Mouse (Mus musculus): ENCODE data around the gene Hk3.

The Hk3 gene

DNA sequence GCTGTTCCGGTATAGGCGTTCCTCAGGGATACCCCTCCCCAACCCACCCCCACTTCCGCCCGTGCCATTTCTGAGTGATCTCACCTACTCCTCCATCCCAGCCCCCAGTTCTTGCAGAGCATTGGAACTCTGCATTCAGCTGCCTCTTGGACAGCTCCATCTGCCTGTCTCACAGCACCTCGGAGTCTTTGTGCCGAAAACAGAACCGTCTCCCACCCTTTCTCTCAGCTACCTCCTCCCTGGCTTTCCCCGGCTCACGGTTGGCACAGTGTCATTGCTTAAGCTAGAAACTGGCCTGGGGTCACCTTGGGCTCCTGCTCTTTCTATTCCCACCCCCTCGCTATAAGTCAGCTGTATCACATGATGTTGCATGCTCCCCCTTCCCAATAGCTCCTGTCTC is 20.8 kb downstream of the Hk3 start:
- peak; percentile 84 for DNase-seq

DNA sequence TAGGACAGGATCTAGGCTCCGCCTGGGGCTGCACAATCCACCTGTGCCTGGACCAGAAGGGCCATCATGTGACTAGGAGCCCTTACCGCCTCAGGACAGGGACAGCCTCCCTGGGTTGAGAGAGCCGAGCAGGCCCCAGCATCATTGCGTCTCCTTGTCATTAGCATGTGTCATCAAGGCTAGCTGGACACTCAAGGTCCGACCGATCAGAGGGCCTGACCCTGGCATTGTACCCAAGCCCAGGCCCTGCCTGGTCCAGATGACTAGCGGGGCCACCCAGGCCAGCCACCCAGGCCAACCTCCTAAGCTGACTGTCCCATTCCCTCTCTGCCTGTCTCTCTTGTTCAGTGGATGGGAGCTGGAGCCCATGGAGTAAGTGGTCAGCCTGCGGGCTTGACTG is 23.6 kb downstream of the Hk3 start:
- no peak for DNase-seq

DNA sequence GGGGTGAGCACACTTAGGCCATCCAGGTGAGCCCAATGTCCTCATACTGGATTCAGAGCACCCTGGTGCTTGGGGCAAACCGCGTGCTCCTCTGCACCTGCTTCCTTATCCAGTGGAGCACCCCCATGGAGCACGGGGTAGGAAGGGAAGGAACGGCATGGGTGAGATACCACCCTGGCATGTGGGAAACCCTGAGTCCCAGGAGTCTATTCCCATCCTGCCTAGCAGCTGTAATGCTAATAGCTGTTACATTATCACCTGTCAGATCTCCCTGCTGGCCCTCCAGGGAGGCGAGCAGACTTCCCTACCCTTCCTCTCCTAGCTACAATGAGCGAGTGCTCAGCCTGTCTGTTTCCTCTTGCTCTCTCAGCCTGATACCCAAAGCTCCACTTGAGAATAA is 26.0 kb downstream of the Hk3 start:
- no peak for DNase-seq

DNA sequence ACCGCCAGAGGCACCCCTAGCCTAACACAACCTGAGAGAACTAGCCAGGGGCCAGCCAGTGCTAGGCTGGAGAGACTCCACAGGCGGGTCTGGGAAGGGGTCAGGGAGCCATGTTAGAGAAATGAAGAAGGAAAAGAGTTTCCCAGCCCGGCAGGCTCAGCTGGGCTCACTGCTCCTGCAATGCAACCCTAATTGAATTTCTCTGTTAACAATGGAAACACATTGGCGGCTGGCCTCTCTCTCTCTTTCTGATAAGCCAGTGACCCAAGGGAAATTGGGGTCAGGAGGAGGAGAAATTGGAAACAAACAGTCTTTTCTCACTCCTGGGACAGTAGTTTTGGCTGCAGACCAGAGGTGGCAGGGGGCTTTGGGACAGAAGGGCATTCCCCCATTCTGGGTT is 26.6 kb downstream of the Hk3 start:
- DNase-seq: no peak

DNA sequence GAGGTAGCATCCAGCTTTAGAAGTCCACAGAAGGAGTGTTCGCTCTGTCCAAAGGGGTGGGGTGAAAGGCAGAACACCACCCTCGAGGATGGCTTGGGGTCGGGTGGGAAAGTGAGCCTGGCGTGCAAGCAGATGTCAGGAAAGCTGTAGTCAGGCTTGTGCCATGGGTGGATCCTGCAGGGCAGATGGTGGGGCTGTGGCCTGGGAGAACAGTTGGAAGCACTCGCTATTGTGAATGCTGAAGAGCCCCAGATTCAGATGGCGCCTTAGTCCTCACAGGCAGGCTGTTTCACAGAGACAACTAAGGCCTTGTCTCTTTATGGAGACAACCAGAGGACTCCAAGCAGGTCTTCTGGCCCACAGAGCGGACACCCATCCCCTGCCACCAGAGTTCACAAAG is 29.0 kb downstream of the Hk3 start:
- DNase-seq: no peak

DNA sequence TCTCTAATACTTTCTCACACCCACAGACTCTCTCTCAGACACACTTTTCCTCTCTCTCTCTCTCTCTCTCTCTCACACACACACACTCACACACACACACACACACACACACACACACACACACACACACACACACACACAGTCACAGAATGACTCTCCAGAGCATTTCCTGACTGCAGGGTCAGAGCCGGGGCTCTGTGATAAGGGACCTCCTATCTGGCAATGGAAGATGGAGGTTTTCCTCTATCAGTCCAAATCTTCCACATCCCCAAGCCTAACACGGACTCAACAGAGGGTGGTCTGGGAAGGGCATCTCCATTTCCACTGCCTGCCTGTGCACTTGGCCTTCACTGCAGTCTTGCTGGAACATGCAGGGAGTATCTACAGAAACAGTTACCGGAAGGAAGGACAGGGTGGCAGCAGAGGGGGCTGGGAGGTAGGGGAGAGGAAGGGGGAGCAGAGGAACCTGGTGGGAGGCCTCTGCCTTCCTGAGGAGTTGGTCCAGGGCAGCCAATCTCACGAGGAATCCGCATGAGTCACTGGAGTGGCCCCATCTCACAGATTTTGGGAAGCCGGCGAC is 32.9 kb downstream of the Hk3 start:
- DNase-seq: no peak

DNA sequence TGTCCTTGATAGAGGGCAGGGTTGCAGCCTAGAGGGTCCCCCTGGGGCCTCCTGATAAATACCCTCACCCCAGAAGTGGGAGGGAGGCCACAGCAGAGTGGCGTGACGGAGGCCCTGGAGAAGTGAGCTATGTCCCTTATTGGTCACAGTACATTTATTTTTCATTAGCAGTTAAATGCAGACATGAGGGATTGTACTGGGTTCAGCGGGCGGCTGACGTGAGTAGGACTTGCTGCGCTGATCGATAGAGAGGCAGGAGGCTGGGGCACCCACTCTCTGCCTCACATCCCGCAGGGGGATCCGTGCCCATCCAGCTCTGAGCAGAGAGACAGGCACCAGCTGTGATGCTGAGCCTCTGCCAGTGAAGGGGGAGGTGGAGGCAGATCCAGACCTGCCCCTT is 33.8 kb downstream of the Hk3 start:
- no peak for DNase-seq

DNA sequence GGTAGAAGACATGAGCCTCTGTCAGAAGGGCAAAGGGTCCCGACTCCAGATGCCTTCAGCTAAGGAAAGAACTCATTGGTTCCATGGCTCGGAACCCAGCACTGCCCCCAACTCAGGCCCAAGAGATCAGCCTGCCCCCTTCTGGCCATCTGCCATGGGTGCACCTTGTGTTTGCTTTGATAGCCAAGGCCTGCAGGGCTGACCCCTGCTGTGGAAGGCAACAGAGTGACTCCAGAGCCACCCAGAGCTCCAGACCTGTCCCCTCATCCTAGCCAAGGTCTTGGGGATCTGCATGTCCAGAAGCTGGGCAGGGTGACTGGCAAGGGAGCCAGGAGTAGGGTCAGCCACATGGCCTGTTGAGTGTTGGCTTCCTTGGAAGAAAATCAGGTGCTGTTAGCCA is 37.6 kb downstream of the Hk3 start:
- DNase-seq: no peak

DNA sequence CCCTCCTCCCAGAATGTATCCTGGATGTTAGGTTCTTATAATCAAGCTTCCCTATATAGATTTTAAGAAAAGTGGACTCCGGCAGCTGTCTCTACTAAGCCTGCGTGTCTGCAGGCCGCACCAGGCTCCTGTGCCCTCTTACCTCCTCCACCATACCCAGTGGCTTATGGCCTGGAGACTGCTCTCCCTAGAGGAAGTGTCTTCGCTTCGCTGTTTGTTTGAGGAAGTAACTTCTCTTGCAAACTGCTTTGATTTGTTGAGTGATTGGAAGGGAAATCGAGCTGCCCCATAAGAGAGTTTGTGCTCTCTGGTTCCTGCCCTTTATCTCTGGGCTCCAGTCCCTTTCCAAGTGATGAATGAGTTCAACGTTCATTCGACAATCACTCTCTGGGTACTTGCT is 38.2 kb downstream of the Hk3 start:
- DNase-seq: no peak

DNA sequence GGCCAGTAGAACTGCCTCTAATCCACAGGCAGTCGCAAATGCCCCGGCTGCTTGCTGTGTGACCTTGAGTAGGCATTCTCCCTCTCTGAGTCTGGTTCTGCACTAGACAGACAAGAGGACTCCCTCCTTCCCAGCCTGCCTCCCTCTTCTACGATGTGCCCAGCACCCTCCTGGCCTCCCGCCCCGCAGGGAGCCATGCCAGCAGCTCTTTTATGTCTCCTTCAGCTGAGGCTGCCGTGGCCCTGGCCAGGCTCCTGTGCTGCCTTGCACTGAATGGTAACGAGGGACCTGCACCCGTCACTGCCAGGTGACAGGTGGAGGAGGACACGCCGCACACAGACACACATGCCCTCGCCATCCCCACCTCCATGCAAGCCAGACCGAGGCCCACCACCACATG is 40.2 kb downstream of the Hk3 start:
- no peak for DNase-seq

DNA sequence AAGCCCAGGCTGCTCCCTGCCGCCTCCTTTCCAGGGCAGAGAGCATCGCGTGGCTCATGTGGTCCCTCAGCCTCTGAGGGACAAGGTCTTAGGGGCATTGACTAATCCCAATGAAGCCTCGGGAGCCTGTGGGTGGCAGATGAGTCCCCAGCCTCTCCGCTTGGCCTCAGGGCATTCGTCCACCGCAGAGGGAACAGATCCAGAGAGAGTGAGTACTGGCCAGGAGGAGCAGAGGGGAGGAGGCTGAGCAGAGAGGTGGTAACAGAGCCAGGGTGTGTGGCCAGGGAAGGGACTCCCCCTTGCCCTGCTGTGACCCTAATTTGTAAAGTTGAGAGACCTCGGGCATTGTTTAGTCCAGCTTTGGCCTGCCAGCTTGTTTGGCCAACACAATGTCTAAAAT is 42.4 kb downstream of the Hk3 start:
- DNase-seq: no peak

DNA sequence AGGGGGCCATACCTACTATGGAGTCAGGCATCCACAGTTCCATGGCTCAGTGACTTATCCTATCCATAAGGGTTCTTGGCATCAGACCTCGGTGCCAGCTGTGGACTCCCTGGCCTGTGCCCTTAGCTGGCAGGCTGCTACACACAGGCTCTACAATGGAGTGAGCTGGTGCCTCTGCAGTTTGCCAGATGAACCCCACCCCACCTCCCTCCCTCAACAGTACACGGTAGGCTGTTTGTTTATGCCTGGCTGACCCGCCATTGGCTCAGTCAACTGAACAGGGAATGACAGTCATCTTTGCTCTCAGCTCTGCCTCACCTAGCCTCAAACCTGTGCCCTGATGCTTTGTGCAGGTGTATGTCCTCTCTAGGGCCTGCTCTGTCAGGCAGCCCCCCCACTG is 45.6 kb downstream of the Hk3 start:
- no peak for DNase-seq

DNA sequence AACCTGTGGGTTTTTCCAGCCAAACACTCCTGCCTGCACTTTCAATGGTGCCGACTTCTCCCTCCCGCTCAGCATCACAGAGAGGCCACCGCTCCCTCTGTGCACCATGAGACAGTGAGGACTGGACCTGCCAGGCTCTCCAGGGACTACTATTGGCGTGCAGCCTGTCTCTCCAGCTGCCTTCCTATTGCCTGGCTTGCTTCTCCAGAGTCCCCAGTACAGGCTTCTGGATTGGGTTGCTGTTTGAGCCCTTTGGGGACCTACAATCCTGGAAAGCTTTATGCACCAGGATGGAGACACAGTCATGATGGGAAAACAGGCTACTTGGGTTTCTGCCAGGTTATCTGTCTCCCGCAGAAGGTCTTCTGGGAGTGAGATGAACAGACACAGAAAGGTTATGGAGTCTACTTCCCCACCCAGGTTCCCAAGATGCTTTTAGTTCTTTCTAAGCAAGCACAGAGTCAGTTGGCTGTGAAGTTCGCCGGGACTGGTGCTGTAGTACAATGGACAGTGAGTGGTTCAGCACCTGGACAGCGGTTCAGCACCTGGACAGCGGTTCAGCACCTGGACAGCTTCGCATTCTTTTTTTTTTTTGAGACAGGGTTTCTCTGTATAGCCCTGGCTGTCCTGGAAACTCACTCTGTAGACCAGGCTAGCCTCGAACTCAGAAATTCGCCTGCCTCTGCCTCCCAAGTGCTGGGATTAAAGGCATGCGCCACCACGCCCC is 50.5 kb downstream of the Hk3 start:
- DNase-seq: no peak

DNA sequence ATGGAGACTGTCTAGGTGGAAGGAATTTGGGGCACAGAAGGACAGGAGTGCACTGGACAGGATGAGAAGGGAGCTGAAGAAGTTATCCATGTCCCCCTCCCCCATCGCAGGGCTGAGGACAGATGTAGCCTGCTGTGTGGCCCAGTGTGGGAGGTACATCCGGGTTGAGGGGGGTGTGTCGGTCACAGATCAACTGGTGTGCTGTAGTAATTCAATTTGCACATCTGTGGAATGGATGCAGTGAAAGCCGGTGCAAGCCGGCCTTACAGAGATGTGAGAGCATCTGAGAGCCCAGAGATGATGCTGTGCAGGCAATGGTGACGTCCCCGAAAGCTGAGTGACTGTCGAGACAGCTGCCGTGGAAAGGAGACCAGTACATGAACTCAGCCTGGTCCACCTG is 51.7 kb downstream of the Hk3 start:
- DNase-seq: no peak

DNA sequence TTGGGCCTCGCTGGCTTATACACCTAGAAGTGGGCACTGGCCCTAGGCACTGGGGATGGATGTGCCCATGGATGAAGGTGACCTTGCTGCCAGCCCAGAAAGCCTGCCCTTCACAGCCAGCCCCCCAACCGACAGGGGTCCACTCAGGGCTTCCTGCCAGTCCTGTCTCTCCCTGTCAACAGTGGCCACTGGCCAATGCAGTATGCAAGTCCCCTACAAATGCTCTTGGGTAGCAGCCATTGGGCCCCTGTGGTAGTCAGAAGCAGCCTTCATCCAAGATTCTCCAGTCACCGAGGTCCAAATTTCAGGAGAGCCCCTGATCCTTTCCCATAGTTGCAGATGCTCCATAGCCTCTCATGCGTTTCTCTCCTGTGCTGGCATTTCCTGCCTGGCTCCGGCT is 52.5 kb downstream of the Hk3 start:
- no peak for DNase-seq

DNA sequence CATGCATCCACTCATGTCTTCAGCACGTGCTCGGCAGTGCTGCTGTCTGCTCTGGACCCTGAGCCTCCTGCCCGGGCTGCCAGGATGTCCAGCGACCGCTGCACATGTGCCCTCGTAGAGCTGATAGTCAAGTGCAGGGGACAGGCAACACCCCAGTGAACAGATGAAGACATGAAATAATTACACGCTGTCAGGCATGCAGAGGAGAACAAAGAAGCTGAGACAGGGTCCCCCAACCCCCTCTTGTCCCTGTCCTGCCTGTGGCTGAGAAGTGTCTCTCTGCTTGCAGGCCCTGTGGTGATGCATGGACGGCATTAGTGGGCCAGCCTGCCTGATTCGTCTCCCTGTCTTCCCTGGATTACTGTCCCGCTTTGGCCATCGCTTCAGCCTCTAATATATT is 53.7 kb downstream of the Hk3 start:
- DNase-seq: no peak

DNA sequence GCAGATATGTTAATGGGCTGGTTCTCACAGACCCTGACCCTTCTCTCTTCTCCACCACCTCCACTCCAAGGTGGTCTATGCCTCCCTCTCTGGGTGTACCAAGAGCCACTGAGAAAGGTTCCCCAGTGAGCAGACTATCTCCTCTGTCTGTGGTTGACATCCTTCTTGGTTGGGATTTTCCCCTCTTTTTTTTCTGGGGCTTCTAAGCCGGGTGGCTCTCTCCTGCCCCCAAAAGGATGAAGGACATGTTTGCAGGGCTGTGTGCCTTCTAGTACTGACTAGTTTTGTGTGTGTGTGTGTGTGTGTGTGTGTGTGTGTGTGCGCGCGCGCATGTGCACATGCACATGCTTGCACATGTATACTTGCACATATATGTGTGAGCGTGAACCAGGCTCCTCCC is 55.9 kb downstream of the Hk3 start:
- DNase-seq: no peak

DNA sequence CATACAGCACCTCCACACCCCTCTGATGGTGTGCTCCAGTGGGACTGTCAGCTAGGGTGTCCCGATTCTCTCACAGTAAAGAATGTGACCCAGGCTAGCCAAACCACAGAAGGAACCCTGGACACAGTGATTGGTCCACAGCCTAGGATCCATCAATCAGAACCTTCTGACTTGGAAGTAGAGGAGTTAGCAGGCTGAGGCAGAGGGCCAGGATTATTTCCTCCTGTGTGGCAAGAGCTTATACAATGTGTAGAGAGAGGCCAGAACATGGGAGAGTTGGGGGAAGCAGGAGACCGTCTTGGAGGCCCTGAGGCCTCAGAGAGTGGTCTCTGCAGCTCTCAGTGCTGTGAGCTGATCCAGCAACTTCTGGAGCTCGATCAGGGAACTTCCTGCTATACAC is 60.7 kb downstream of the Hk3 start:
- no peak for DNase-seq

DNA sequence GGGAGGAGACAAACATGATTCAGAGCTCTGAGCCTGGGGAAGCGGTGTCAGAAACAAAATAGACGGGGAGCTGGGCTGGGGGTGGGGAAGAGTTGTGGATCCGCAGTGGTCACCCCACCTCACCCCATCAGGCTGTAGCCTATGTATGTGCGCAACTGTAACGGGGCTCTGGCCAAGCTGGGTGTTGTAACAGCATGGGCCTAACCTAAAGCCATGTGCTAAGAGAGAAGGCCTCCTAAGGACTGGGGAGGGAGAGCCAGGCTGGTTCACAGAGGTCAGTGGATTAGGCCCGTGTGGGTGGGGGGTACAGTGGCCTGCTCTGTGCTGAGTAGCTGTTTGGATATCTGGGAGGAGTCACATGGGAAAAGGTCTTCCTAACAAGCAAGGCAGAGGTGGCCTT is 61.3 kb downstream of the Hk3 start:
- DNase-seq: no peak

DNA sequence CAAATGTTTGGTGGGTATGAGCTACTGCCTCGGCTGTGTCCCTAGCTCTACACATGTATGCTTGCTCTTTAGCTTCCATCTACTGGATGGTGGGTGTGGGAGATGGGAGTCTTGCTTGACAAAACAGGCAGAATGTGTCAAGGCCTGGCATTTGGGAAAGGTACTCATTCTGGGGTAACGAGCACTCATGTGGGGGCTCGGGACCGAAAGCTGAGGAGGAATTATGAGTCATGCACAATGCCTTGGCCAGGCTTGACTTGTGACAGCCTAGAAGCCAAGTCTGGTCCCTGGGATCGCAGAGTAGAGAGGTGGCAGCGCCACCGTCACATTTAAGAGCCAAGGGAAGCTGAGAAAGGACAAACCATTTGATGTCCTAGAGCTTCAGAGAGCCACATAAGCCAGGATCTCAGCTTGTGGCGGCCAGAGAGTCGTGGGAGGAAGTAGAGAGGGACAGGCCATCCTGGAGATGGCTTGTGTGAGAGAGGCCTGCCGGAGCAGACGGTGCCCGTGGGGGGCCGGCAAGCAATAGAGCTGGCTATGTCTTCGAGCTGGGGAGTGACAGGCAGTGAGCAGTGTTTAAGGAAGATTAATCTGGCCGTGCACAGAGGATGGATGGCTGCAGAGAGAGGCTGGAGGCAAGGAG is 62.0 kb downstream of the Hk3 start:
- DNase-seq: peak; percentile 61

DNA sequence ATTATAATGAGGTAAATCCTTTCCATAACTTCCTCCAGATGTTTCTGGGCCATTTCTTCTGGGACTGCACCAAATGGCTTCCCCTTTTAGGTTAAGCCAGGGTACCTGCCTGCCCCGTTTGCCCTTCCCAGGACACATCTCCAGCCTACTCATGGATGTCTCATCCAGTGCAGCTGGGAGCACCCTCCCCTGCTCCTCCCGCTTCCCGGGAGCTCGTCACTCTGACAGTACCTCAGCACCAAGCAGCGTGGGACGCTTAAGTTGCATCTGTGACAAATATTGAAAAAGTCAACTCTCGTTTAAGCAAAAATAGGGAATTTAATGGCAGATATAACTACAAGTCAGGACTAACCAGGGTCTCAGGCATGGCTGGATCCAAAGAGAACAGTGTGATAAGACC is 63.9 kb downstream of the Hk3 start:
- peak; percentile 52 for DNase-seq
